Mouse (Mus musculus) ES-E14 (cell line): ENCODE results near the gene Txndc12. TPM values are rescaled to one million over a fixed set of nuclear protein-coding genes. Genes with fewer than 3 reads are reported as not detected.

ENCODE experiments used
- DNase-seq: peaks from one replicate; pipeline ENCODE4 v3.0.0-alpha.2; 2013; ENCODE audit warnings: low read depth, low spot score
- H3K27ac ChIP-seq: 2 replicates; pipeline ENCODE4 v1.5.1; 2012; ENCODE audit warnings: low read depth, mild to moderate bottlenecking, low read length, moderate library complexity, mixed read lengths; ENCODE audit not compliant: poor library complexity, insufficient read depth, severe bottlenecking
- H3K36me3 ChIP-seq: 2 replicates; pipeline ENCODE4 v1.6.1; 2012; ENCODE audit warnings: mild to moderate bottlenecking, low read length, moderate library complexity, mixed read lengths; ENCODE audit not compliant: control insufficient read depth, poor library complexity, insufficient read depth, severe bottlenecking
- H3K4me1 ChIP-seq, 2 experiments: fragments of 150-350 bp in 1 of 2; sonication (generic) in 1 of 2; 2 replicates each; pipeline ENCODE4 v1.6.1; 2012; ENCODE audit warnings: low read length in 2 of 2, mild to moderate bottlenecking in 1 of 2, mixed read lengths in 1 of 2; ENCODE audit not compliant: control insufficient read depth in 2 of 2, insufficient read depth in 2 of 2, poor library complexity in 1 of 2
- H3K4me3 ChIP-seq, 2 experiments: fragments of 150-350 bp in 1 of 2; sonication (generic) in 1 of 2; 2 replicates each; pipeline ENCODE4 v1.5.1; 2012; ENCODE audit warnings: low read length in 2 of 2, low read depth in 1 of 2, mild to moderate bottlenecking in 1 of 2, mixed read lengths in 1 of 2; ENCODE audit not compliant: insufficient read depth in 1 of 2, poor library complexity in 1 of 2, severe bottlenecking in 1 of 2
- H3K9ac ChIP-seq: 2 replicates; pipeline ENCODE4 v1.6.1; 2012; ENCODE audit warnings: low read depth, mild to moderate bottlenecking, low read length, mixed read lengths; ENCODE audit not compliant: poor library complexity, insufficient read depth, severe bottlenecking
- H3K9me3 ChIP-seq: fragments of 150-350 bp; sonication (generic); 2 replicates; pipeline ENCODE4 v1.6.1; 2012; ENCODE audit warnings: low read depth, mild to moderate bottlenecking, low read length; ENCODE audit not compliant: control insufficient read depth, insufficient read depth
- CHD2 ChIP-seq: IDR thresholded peaks from 2 replicates; pipeline ENCODE4 v1.6.1; 2014; ENCODE audit warnings: mild to moderate bottlenecking, low read depth, low read length, inconsistent platforms
- HCFC1 ChIP-seq: IDR thresholded peaks from 2 replicates; pipeline ENCODE4 v1.6.1; 2012; ENCODE audit warnings: low read length, inconsistent platforms, borderline replicate concordance; ENCODE audit not compliant: insufficient read depth
- MAFK ChIP-seq: IDR thresholded peaks from 2 replicates; pipeline ENCODE4 v1.6.1; 2014; ENCODE audit warnings: mild to moderate bottlenecking, low read depth, low read length, inconsistent platforms; ENCODE audit not compliant: insufficient read depth
- ZC3H11A ChIP-seq: IDR thresholded peaks from 2 replicates; pipeline ENCODE4 v1.6.1; 2012; ENCODE audit warnings: low read depth, mild to moderate bottlenecking, inconsistent platforms, low read length, borderline replicate concordance
- ZNF384 ChIP-seq: IDR thresholded peaks from 2 replicates; pipeline ENCODE4 v1.6.1; 2012; ENCODE audit warnings: low read depth, low read length, inconsistent platforms
- in situ Hi-C, 2 experiments: fragments of 600-800 bp; cut with MboI; formaldehyde crosslinking; loops; one replicate each; pipeline ENCODE4 v1.15.1; 2025; ENCODE audit warnings: low sequenced_read_pairs in 2 of 2, inconsistent platforms in 1 of 2; ENCODE audit not compliant: unreplicated experiment in 2 of 2
- total RNA-seq: library from RNA; depleted of rRNA; stranded (reverse); fragments of 300-350 nt; gene quantifications from 2 replicates; pipeline ENCODE4 v1.2.3, GENCODE M21; 2012; rRNA removed

The Txndc12 gene
- total RNA-seq, 1 experiment, result 65.1 TPM

- peaks cover 9 to 25% of the 10 kb centered on the region in 2 experiments for H3K4me1 ChIP-seq
- H3K36me3 ChIP-seq, result no peaks in the 10 kb centered on the region
- no peak for DNase-seq
- no peak overlapping the region for H3K9ac ChIP-seq
- no peak overlapping the region for H3K4me3 ChIP-seq
- in situ Hi-C loops, result no loop called here
- H3K9me3 ChIP-seq, result no peaks in the 10 kb centered on the region
- TF ChIP-seq HCFC1 (no peak), ZNF384 (no peak), CHD2 (no peak)
- H3K27ac ChIP-seq, result no peak overlapping the region
Measured at GRCm38 (mm10) chr4:108904790-108905189, 70.4 kb downstream of the Txndc12 start.

- no peak for TF ChIP-seq CHD2
- H3K4me1 ChIP-seq, result peaks cover 6 to 19% of the 10 kb centered on the region in 2 experiments
- H3K36me3 ChIP-seq, result no peaks in the 10 kb centered on the region
- H3K27ac ChIP-seq, result no peak overlapping the region
- H3K9me3 ChIP-seq, result no peaks in the 10 kb centered on the region
- no peak overlapping the region for H3K4me3 ChIP-seq
- DNase-seq, result no peak
- H3K9ac ChIP-seq, result no peak overlapping the region
- in situ Hi-C loops, result no loop called here
Measured at GRCm38 (mm10) chr4:108905859-108906258, 71.5 kb downstream of the Txndc12 start.

- Histone ChIP-seq H3K9me3 (no peaks in the 10 kb centered on the region), H3K36me3 (no peaks in the 10 kb centered on the region), H3K27ac (no peak overlapping the region), H3K4me1 (peaks cover 5 to 17% of the 10 kb centered on the region in 2 experiments), H3K9ac (no peak overlapping the region), H3K4me3 (no peak overlapping the region)
- TF ChIP-seq ZC3H11A (no peak), HCFC1 (no peak), ZNF384 (no peak), MAFK (no peak), CHD2 (no peak)
- in situ Hi-C loops, result no loop called here
- no peak for DNase-seq
Measured at GRCm38 (mm10) chr4:108907475-108907874, 73.1 kb downstream of the Txndc12 start.

- H3K36me3 ChIP-seq, result no peaks in the 10 kb centered on the region
- no peak overlapping the region for H3K9ac ChIP-seq
- no peak overlapping the region for H3K4me3 ChIP-seq
- in situ Hi-C loops, result no loop called here
- no peaks in the 10 kb centered on the region for H3K9me3 ChIP-seq
- TF ChIP-seq ZC3H11A (no peak), HCFC1 (no peak), ZNF384 (no peak), MAFK (no peak), CHD2 (no peak)
- H3K4me1 ChIP-seq, result peaks cover 5 to 12% of the 10 kb centered on the region in 2 experiments
- H3K27ac ChIP-seq, result no peak overlapping the region
- DNase-seq, result no peak
Measured at GRCm38 (mm10) chr4:108909872-108910425, 75.5 kb downstream of the Txndc12 start.

Other genes starting within 250 kb of the Txndc12 start
- 77.1 and 112 TPM in 2 replicates for gene Cc2d1b, start 214.7 kb upstream of the Txndc12 start, total RNA-seq
- gene 3110021N24Rik, start 115.0 kb upstream of the Txndc12 start, total RNA-seq, result 0.27 and 0.32 TPM in 2 replicates
- gene Zfyve9, start 53.8 kb upstream of the Txndc12 start, total RNA-seq, result 7.8 and 8.7 TPM in 2 replicates
- 40.9 and 44.6 TPM in 2 replicates for gene Btf3l4, start 987 bp upstream of the Txndc12 start, total RNA-seq
- gene Kti12, start 13.2 kb downstream of the Txndc12 start, total RNA-seq, result 26.2 and 26.7 TPM in 2 replicates
- 2.6 and 3.1 TPM in 2 replicates for gene A730015C16Rik, start 14.0 kb downstream of the Txndc12 start, total RNA-seq
- 2.3 and 5.1 TPM in 2 replicates for gene Rab3b, start 44.5 kb downstream of the Txndc12 start, total RNA-seq
- gene Nrd1, start 166.1 kb downstream of the Txndc12 start, total RNA-seq, result 53.9 and 58.5 TPM in 2 replicates